Mouse (Mus musculus): ENCODE measurements around the gene Fhl3.

- TF ChIP-seq CTCF (IDR thresholded peaks at IDR 0.05; ENCODE audit: control insufficient read depth, insufficient read depth, insufficient read length) (no peak), FOSL1 (IDR thresholded peaks at IDR 0.05; ENCODE audit: insufficient read depth, low read length, poor library complexity, severe bottlenecking) (no peak), MAX (IDR thresholded peaks at IDR 0.05) (peak; percentile 40), CEBPB (IDR thresholded peaks at IDR 0.05; ENCODE audit: low read depth) (no peak), MYOG (IDR thresholded peaks at IDR 0.05; ENCODE audit: control insufficient read depth, extremely low read depth, insufficient read length) (no peak)
These were observed 43.4 kb upstream of the Fhl3 start for GRCm38 (mm10) chr4:124656854-124657650.

Measured in C2C12 (cell line).